28 mouse cellular contexts compared by ENCODE assay signal in the genomic region with DNA sequence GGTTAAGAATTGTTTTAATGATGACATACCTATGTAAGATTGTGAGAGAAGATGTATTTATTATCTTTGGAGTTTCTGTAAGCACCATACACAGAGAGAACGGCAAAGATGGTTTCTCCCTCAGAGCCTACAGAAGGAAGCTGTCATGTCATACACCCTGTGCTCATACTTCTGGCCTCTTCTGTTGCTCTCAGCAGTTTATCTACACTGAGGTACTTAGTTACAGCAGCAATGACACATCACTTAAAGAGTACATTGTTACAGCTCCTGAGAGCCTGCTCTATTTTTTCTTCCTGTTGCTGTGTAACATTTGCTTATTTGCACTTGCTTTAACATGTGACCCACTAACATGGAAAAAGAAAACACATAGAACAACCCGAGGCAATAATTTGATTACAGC. TPM values are rescaled to one million over a fixed set of nuclear protein-coding genes. Genes with fewer than 3 reads are reported as not detected.
"Had no signal": no experiment of that assay in that cellular context is flagged by ENCODE, and none has a peak within 500 bp of the region (broad histone marks: within the 10 kb centered on the region; RNA-seq: fewer than 3 reads in every experiment).

No protein-coding gene starts in this region.

- H3K4me3 ChIP-seq: gastrocnemius, adult 2 months; heart, adult 2 months; hindbrain, embryonic 10.5 days; hindbrain, embryonic 12.5 days; intestine, embryonic 15.5 days; layer of hippocampus, adult 2 months; left cerebral cortex, adult 2 months; limb, embryonic 10.5 days; limb, embryonic 12.5 days; liver, embryonic 13.5 days; liver, embryonic 15.5 days had no signal

- H3K4me1 ChIP-seq: hindbrain, embryonic 10.5 days; hindbrain, embryonic 12.5 days; intestine, embryonic 15.5 days; limb, embryonic 10.5 days; liver, embryonic 13.5 days; liver, embryonic 15.5 days had no signal

- H3K27me3 ChIP-seq: hindbrain, embryonic 12.5 days; intestine, embryonic 15.5 days; limb, embryonic 12.5 days; liver, embryonic 13.5 days; liver, embryonic 15.5 days had no signal

- H3K27ac ChIP-seq: gastrocnemius, adult 2 months; heart, adult 2 months; hindbrain, embryonic 10.5 days; hindbrain, embryonic 12.5 days; hindbrain, embryonic 14.5 days; intestine, embryonic 15.5 days; layer of hippocampus, adult 2 months; left cerebral cortex, adult 2 months; limb, embryonic 10.5 days; limb, embryonic 12.5 days; liver, embryonic 13.5 days; liver, embryonic 15.5 days had no signal

- H3K9me3 ChIP-seq: hindbrain, embryonic 10.5 days; hindbrain, embryonic 12.5 days; intestine, embryonic 15.5 days; limb, embryonic 10.5 days; limb, embryonic 12.5 days; liver, embryonic 13.5 days; liver, embryonic 15.5 days had no signal

- H3K36me3 ChIP-seq: hindbrain, embryonic 12.5 days; intestine, embryonic 15.5 days; liver, embryonic 13.5 days; liver, embryonic 15.5 days had no signal

- ATAC-seq: hindbrain, embryonic 16.5 days; inflammation-experienced regulatory T-cells, adult 6 months; intestine, embryonic 15.5 days; intestine, postnatal 0 days; liver, postnatal 0 days had no signal

- DNase-seq: gastrocnemius, adult 2 months; gastrocnemius, postnatal 10 days; gastrocnemius, postnatal 25 days; heart, adult 2 months; kidney, adult 18-20 months; kidney, adult 8-10 months; kidney, postnatal 10 days; kidney, postnatal 25 days; kidney, postnatal 4 days; liver; liver, embryonic 13.5 days; liver, postnatal 0 days had no signal

- H3K4me2 ChIP-seq: heart, embryonic 11.5 days; hindbrain, embryonic 12.5 days; hindbrain, embryonic 14.5 days; intestine, embryonic 15.5 days; limb, embryonic 12.5 days; liver, embryonic 11.5 days; liver, embryonic 13.5 days; liver, embryonic 15.5 days had no signal

- H3K9ac ChIP-seq: hindbrain, embryonic 12.5 days; hindbrain, embryonic 14.5 days; intestine, embryonic 15.5 days; limb, embryonic 12.5 days; liver, embryonic 13.5 days; liver, embryonic 15.5 days; liver, postnatal 0 days had no signal

RNA-seq across cellular contexts. Expression of gene Calhm6, which starts 39.2 kb away (rescaled TPM):
- total RNA-seq: gastrocnemius, adult 2 months; heart, postnatal 25 days; layer of hippocampus, postnatal 10 days had no signal
